Mouse (Mus musculus) E14TG2a.4 (cell line): Measurements from ENCODE around the gene Kcnj9.

Experiments
- CTCF ChIP-seq: conservative IDR thresholded peaks from 2 replicates; pipeline ENCODE4 v1.5.1; 2014; ENCODE audit warnings: low read length
- NANOG ChIP-seq: IDR thresholded peaks from 2 replicates; pipeline ENCODE4 v1.6.1; 2014; ENCODE audit warnings: borderline replicate concordance, low read length, mixed read lengths
- POU5F1 ChIP-seq: IDR thresholded peaks from 2 replicates; pipeline ENCODE4 v1.6.1; 2014; ENCODE audit warnings: low read length, borderline replicate concordance

DNA sequence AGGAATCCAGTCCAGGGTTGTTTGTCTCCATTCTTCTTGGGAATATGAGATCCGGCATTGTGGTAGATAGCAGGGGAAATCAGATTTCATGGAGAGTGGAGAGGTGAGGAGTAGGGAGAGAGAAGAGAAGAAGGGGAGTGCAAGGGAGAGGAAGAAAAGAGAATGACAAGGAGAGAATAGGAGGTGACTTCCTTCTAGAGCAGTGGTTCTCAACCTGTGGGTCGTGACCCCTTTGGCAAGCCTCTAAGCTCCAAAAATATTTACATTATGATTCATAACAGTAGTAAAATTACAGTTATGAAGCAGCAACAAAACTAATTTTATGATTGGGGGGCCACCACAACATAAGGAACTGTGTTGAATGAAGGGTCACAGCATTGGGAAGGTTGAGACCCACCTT, 3.8 kb upstream of the Kcnj9 start:
- no peak for TF ChIP-seq CTCF
- no peak for TF ChIP-seq POU5F1
- no peak for TF ChIP-seq NANOG
